Mouse (Mus musculus): ENCODE results near the gene 4930469K13Rik. TPM values are rescaled to one million over a fixed set of nuclear protein-coding genes. Genes with fewer than 3 reads are reported as not detected.

Gene 4930469K13Rik
- polyA plus RNA-seq, 1 experiment from 2014 or later = not detected

DNA sequence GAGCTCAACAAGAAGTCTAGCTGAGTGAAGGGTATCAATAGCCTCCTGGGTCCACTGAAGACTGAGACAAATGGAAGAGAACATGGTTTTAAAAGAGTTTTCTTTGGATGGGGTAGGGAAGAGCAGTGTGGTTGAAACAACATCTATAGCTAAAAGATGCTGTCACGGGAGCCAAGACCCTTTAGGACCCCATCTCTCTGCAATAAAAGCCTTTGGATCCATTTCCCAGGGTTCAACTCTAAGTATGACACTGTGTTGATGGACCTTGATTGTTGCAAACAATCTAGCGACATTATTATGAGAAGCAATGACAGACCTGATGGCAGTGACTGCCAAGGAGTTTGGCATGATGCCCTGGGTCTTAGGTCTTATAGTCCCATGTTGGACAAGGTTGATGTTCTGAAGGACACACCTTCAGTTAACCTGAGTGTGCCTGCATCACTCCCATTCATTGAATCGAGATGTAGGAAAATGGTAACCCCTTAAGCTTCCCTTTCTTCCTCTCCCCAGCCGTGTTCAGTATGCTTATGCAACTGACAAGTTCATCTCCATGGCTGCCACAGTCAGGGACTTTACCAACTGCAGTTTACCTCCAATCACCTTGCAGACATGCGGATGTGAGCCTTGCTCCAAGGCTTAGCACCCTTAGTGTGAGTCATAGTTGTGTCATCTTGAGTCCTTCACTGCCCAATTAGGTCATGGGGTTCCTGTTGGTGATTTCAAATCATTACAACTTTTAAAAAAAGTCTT is 62.3 kb downstream of the 4930469K13Rik start:
- in situ Hi-C loops (cut with MboI; ENCODE audit: low pct_unique_long_range_greater_than_20kb) = no loop called here
- CTCF ChIA-PET = no interaction called here
- DNase-seq (ENCODE audit: low read depth, low spot score) (no peak), ATAC-seq (no peak)
- H3K27me3 ChIP-seq = peaks cover 25% of the 10 kb centered on the region
- POLR2A ChIA-PET = no interaction called here
- TF ChIP-seq CTCF (IDR thresholded peaks at IDR 0.05) = no peak

DNA sequence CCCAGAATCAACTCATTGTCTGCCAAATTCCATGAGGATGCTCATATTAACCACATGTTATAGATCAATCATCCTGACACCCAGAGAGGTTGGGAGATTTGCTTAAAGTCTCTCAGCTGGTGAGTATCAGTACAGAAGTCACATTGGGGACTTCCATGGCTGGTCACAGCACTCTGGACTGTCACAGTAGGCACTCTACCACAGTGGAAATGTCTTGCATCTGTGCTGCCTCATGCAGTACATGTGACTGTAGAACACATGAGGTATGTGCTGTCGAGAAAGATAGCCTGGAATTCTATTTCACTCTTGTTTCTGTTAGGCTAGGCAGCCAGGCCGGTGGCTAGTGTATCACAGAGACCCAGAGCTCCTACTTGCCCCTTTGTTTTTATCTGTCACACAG is 63.6 kb downstream of the 4930469K13Rik start:
- TF ChIP-seq CTCF (IDR thresholded peaks at IDR 0.05) = no peak
- CTCF ChIA-PET = no interaction called here
- in situ Hi-C loops (cut with MboI; ENCODE audit: low pct_unique_long_range_greater_than_20kb) = no loop called here
- POLR2A ChIA-PET = no interaction called here
- no peak for ATAC-seq
- peaks cover 20% of the 10 kb centered on the region for H3K27me3 ChIP-seq
- no peak for DNase-seq (ENCODE audit: low read depth, low spot score)

DNA sequence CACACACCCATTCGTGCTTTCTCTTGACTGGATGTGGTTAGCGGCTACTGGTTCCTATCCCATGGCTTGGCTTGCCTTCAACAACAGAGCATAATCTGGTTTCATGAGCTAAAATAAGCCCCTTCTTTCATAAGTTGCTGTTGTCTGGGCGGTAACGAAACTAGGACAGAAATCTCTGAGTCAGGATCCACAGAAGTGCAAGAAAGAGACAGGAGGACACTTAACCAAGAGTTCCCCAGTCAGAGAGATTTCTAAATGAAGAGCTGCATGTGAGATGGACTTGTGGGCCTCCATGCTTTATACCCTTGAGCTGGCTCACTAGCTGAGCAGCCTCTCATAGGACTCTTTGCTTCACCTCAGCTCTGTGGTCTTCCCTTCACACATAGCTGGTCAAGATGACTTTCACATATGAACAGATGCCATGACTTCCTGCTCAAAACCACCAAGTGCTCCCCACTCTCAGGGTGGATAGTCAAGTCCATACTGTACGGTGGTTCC is 64.3 kb downstream of the 4930469K13Rik start:
- in situ Hi-C loops (cut with MboI; ENCODE audit: low pct_unique_long_range_greater_than_20kb) = no loop called here
- ChIA-PET CTCF (no interaction called here), POLR2A (no interaction called here)
- ATAC-seq (no peak), DNase-seq (ENCODE audit: low read depth, low spot score) (no peak)
- peaks cover 20% of the 10 kb centered on the region for H3K27me3 ChIP-seq
- no peak for TF ChIP-seq CTCF (IDR thresholded peaks at IDR 0.05)

DNA sequence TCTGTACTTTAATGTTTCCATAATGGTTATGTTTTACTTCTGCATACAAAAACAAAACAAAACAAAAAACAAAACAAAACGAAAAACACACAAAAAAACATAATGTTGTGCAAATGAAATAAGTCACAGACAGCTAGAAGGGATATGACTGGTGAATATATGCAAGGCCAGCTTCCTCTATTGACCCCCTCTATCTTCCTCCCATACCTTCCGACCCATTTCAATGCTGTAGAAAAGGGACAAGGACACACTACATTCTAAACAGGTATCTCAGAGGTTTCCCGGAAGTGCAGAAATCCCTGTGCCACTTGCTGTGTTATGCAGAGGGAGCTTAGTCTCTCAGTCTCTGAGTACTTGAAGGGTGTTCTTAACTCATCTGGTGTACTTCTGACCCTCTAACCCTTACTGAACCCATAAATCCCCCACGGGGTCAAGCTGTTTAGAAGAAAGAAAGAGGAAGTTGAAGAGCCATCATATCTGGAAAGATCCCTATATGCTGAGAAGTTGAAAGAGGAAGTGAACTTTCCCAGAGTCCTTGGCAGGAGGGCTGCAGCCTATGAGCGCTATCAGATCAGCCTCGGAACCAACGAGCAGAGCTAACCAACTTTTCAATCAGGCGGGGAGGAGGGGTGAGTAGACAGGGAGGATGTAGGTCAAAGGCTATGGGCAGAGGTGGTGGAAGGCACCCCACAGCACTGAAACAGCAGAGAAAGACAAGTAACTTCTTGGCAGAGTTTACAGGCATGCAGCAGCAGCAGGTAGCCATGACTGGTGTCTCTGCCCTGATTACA is 67.1 kb downstream of the 4930469K13Rik start:
- peaks cover 33% of the 10 kb centered on the region for H3K27me3 ChIP-seq
- in situ Hi-C loops (cut with MboI; ENCODE audit: low pct_unique_long_range_greater_than_20kb) = no loop called here
- no peak for TF ChIP-seq CTCF (IDR thresholded peaks at IDR 0.05)
- CTCF ChIA-PET = interaction anchor here (2.1 kb wide), 1 partner anchor 9 kb away, joined by 4 read pairs; no protein-coding TSS in a partner anchor
- POLR2A ChIA-PET = no interaction called here
- DNase-seq (ENCODE audit: low read depth, low spot score) = no peak
- no peak for ATAC-seq

DNA sequence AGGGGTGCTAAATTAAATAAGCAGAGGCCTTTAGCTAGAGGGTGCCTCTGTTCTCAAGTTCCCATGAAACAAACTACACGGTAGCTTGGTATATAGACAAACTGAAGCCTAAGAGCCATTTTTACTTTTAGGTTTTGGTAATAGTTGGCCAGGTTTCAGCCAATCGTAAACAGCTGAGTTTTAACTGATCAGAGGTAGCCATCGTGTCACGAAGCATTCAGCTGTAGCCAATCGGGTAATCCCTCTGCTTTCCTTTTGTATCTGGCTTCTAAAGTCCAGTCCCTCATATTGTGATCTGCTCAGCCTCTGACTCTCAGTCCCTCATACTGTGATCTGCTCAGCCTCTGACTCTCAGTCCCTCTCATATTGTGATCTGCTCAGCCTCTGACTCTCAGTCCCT is 68.7 kb downstream of the 4930469K13Rik start:
- TF ChIP-seq CTCF (IDR thresholded peaks at IDR 0.05) = no peak
- POLR2A ChIA-PET = no interaction called here
- in situ Hi-C loops (cut with MboI; ENCODE audit: low pct_unique_long_range_greater_than_20kb) = no loop called here
- H3K27me3 ChIP-seq = peaks cover 44% of the 10 kb centered on the region
- DNase-seq (ENCODE audit: low read depth, low spot score) (no peak), ATAC-seq (no peak)
- CTCF ChIA-PET = no interaction called here

DNA sequence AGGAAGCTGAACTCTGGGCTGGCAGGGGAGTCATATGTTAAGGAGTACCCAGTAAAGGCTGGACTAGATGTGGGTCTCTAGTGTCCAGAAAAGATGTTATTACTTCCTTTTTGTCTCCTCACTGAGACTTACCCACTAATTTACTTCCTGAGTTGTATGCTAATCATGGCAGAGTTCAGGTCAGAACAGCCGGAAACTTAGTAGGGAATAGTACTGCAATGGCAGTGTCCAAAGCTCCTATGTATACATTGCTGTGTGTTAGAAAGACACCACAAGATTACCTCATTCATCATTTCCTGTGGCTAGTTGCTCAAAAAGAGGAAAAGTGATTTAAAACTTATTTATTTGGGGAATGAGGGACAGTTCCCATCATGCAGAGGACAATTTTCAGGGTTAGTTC is 73.3 kb downstream of the 4930469K13Rik start:
- in situ Hi-C loops (cut with MboI; ENCODE audit: low pct_unique_long_range_greater_than_20kb) = no loop called here
- peaks cover 25% of the 10 kb centered on the region for H3K27me3 ChIP-seq
- no peak for TF ChIP-seq CTCF (IDR thresholded peaks at IDR 0.05)
- ChIA-PET POLR2A (no interaction called here), CTCF (no interaction called here)
- ATAC-seq = no peak
- no peak for DNase-seq (ENCODE audit: low read depth, low spot score)

DNA sequence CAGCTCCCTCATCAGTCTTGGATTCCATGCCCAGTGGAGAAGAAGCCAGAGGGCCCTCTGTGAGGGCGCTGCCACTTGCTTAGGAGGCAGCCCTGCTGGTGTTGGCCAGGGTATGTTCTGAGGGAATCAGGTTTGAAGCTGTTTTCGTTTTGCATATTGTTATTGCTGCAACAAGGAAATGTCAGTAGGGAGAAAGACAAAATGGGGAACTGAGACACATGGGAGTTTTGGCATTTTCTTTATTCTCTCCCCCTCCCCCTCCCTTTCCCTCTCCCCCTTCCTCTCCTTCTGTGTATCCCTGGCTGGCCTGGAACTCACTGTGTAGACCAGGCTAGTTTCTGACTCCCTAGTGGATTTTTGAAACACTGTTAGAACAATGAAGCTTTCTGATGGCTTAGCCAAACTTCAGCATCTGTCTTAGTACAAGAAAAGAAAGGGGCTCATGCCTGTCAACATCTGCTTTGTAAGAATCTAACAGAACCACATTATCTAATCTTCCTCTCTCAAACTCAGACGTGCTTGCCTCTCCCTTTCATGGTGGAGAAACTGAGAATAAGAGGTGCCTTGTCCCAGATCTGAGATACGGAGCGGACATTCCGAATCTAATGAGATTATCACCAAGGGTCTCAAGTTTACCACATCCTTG is 86.2 kb downstream of the 4930469K13Rik start:
- CTCF ChIA-PET = no interaction called here
- in situ Hi-C loops (cut with MboI; ENCODE audit: low pct_unique_long_range_greater_than_20kb) = no loop called here

DNA sequence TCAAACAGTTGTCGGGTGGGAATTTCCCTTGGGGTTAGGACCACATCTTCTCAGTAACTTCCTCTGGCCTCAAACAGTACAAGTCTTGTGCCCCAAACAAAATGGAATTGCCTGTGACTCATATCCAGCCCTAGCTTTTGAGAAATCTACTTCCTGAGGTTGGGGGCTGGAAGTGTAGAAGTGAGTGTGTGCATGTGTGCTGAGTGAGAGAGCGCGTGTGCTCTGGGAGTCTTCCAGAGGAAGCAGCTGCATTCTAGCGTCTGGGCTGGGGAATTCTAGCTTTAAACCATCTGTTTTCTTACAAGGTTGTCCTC is 87.5 kb downstream of the 4930469K13Rik start:
- POLR2A ChIA-PET = interaction anchor here (0.5 kb wide), 1 partner anchor 735 kb away, joined by 4 read pairs; no protein-coding TSS in a partner anchor
- peaks cover 10% of the 10 kb centered on the region for H3K27me3 ChIP-seq
- DNase-seq (ENCODE audit: low read depth, low spot score) (no peak), ATAC-seq (no peak)
- CTCF ChIA-PET = no interaction called here
- in situ Hi-C loops (cut with MboI; ENCODE audit: low pct_unique_long_range_greater_than_20kb) = no loop called here
- no peak for TF ChIP-seq CTCF (IDR thresholded peaks at IDR 0.05)

More for the DNA sequence above, 86.2 kb downstream of the 4930469K13Rik start:
- no peak for DNase-seq (ENCODE audit: low read depth, low spot score)
- POLR2A ChIA-PET = no interaction called here
- no peak for ATAC-seq
- peaks cover 3% of the 10 kb centered on the region for H3K27me3 ChIP-seq
- no peak for TF ChIP-seq CTCF (IDR thresholded peaks at IDR 0.05)

DNA sequence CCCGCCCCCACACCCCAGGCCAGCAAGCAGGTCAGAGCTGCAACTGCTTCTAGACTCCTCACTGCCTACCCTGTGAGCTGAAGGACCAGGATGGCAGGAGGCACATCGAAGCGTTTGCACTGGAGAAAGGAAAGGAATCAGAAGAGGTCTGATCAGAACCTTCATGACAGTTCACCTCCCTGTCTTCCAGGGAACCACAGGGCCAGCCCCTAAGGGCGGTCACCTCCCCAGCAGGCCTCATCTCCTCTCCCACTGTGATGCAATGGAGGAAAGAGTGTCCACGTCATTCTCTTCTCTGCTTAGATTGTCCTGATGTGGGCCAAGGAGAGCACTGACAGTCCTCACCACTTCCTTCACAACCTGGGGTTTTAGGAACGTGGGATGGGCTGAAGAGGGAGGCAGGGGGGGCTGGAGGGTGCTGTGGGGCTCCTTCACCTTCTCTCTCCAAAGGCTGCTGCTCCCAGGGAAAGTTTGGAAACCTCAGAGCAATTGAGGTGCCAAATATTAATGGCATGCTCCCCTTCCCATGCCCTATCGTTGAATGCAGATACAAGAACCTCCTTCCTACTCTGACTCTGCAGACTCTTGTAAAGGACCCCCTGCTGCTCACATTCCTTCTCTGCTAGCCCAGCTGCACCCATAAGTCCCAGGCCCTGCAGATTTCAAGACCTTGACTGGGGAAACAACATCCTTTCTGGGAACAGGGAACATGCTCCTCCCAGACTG is 88.1 kb downstream of the 4930469K13Rik start:
- DNase-seq (ENCODE audit: low read depth, low spot score) (no peak), ATAC-seq (no peak)
- TF ChIP-seq CTCF (IDR thresholded peaks at IDR 0.05) = no peak
- in situ Hi-C loops (cut with MboI; ENCODE audit: low pct_unique_long_range_greater_than_20kb) = no loop called here
- CTCF ChIA-PET = interaction anchor here (1.4 kb wide), 1 partner anchor 39 kb away, joined by 3 read pairs; no protein-coding TSS in a partner anchor
- POLR2A ChIA-PET = no interaction called here
- peaks cover 10% of the 10 kb centered on the region for H3K27me3 ChIP-seq

DNA sequence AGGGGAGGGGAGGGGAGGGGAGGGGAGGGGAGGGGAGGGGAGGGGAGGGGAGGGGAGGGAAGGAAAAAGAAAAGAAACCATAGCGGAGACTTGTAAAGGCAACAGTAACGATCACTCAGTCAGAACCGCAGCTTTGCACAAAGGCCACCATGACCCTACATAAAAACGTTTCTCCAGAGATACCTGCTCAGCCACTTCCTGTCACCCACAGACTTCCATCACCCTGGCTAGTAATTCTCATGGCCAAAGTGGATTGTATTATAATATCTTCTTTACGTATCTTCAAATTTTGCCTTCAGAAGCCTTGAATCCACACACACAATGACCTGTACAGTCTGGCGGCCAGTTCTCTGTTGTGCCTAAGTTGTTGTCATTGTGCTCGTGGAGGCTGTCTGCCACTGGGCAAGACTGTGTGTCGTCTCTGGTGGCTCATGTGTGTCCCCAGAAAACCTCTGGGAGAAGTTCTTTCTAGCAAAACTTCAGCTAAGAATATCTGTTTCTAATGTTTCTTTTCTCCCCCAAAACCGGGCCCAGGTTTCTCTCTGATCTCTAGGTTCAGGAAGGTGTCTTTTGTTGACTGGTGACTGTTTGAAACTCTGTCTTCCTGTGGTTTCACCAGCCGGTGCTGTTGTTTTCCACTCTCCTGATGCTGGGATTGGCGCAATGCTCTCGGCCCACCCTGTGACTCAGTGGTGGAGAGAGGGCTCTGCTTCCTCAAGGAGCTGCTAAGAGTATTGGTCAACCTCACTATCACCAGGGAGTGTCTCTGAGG is 88.9 kb downstream of the 4930469K13Rik start:
- ChIA-PET CTCF (interaction anchor here (0.9 to 1.7 kb wide), 3 partner anchors 12 to 38 kb away, joined by 3 to 5 read pairs (median 4); no protein-coding TSS in a partner anchor), POLR2A (no interaction called here)
- H3K27me3 ChIP-seq = peaks cover 10% of the 10 kb centered on the region
- in situ Hi-C loops (cut with MboI; ENCODE audit: low pct_unique_long_range_greater_than_20kb) = loop anchor here (10.0 kb wide), 1 partner anchor 275 kb away; no protein-coding TSS in a partner anchor
- DNase-seq (ENCODE audit: low read depth, low spot score) = no peak
- no peak for TF ChIP-seq CTCF (IDR thresholded peaks at IDR 0.05)
- ATAC-seq = no peak

Data from Patski (cell line).